Mouse (Mus musculus): ENCODE results near the gene Olfr1504. TPM values are rescaled to one million over a fixed set of nuclear protein-coding genes. Genes with fewer than 3 reads are reported as not detected.
"Not testable (repeated sequence)": the region's sequence is repeated elsewhere in the genome, so short reads cannot be mapped to it uniquely, and the experiment has no call there.

Gene Olfr1504
- not detected in 2 replicates for polyA plus RNA-seq (2016; fragmentation: Nextera tagmentation; extraction: Ambion mirVana)

- H3K4me3 ChIP-seq = no peak within 1 kb of the TSS
- no peaks in the 10 kb centered on the region for H3K27me3 ChIP-seq
- H3K9ac ChIP-seq = no peak within 1 kb of the TSS
- ATAC-seq (ENCODE audit: low FRiP score) = no peak
- 63% methylated on average over 1 of the region's 1 CpGs for WGBS
- no peaks in the 10 kb centered on the region for H3K36me3 ChIP-seq
- H3K4me2 ChIP-seq (replicated peaks) = no peak within 1 kb of the TSS
- H3K4me1 ChIP-seq = no peaks in the 10 kb centered on the region
- no peaks in the 10 kb centered on the region for H3K9me3 ChIP-seq (replicated peaks)
- no peak within 1 kb of the TSS for H3K27ac ChIP-seq
Observed at GRCm38 (mm10) chr19:13897828-13898227, at the start of gene Olfr1504. Gene Olfr1504 (minus strand): TSS chr19:13897928.

DNA sequence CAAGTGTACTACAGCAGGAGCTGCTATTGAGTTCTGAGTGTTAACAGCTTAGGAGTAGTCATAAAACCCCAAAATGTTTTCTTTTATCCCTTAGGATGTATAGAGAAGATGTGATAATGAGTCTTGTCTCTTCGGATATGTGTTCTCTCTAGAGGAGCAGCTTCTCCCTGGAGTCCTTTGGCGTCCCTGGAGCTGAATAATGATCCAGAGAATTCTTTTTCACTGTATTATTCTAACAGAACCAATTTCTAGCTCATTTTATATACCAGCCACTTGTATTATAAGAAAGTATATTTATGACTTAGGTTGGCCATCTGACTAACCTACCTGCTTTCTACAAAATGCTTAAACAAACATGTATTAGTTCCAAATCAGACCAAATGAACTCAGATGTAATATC, 15.5 kb upstream of the Olfr1504 start, which contains the start of gene Olfr1505:
TSS of gene Olfr1505 (plus strand) at position 301 of the 400 bp plus-strand sequence.
- WGBS = 78% methylated on average over 2 of the region's 2 CpGs
- H3K4me2 ChIP-seq (replicated peaks) = no peak within 1 kb of the TSS
- no peak within 1 kb of the TSS for H3K9ac ChIP-seq
- H3K9me3 ChIP-seq (replicated peaks) = no peaks in the 10 kb centered on the region
- H3K27me3 ChIP-seq = no peaks in the 10 kb centered on the region
- no peaks in the 10 kb centered on the region for H3K36me3 ChIP-seq
- H3K4me1 ChIP-seq = no peaks in the 10 kb centered on the region
- ATAC-seq (ENCODE audit: low FRiP score) = no peak
- H3K27ac ChIP-seq = no peak within 1 kb of the TSS
- no peak within 1 kb of the TSS for H3K4me3 ChIP-seq

GRCm38 (mm10) chr19:13861495-13861894, 36.2 kb downstream of the Olfr1504 start, which contains the start of gene Olfr1502:
Gene Olfr1502 (plus strand): TSS chr19:13861795.
- Histone ChIP-seq H3K4me2 (replicated peaks) (no peak within 1 kb of the TSS), H3K27ac (no peak within 1 kb of the TSS), H3K9ac (no peak within 1 kb of the TSS), H3K4me3 (no peak within 1 kb of the TSS), H3K4me1 (no peaks in the 10 kb centered on the region), H3K9me3 (replicated peaks) (no peaks in the 10 kb centered on the region), H3K36me3 (no peaks in the 10 kb centered on the region), H3K27me3 (no peaks in the 10 kb centered on the region)
- 86% methylated on average over 1 of the region's 1 CpGs for WGBS
- ATAC-seq (ENCODE audit: low FRiP score) = no peak

DNA sequence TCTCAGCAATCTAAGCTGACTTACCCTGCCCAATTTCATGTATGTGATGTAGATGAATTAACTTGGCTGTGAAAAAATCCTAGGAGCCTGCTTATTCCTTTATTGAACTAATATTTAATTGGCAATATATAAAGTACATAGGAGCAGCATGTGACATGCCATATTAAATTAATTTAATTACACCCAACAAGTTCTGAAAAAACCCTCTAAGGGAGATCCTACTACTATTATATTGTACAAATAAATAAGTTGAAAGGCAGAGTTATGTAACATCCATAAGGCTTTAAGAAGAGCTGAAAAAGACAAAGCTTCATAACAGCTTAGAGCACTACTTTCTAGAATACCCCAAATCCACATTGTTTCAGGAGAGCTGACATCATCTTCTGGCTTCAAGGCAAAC, 47.1 kb downstream of the Olfr1504 start, which contains the start of gene Olfr1501:
TSS of gene Olfr1501 (minus strand) at position 101 of the 400 bp plus-strand sequence.
- ATAC-seq (ENCODE audit: low FRiP score) = not testable (repeated sequence)

More for the DNA sequence above, 47.1 kb downstream of the Olfr1504 start, which contains the start of gene Olfr1501:
- H3K4me3 ChIP-seq; H3K36me3 ChIP-seq; H3K9ac ChIP-seq; H3K27ac ChIP-seq; H3K4me2 ChIP-seq (replicated peaks); H3K27me3 ChIP-seq; H3K9me3 ChIP-seq (replicated peaks); H3K4me1 ChIP-seq: not testable (repeated sequence)

Other genes starting within 250 kb of the Olfr1504 start
- gene Olfr1490, start 246.8 kb downstream of the Olfr1504 start, polyA plus RNA-seq (2016; fragmentation: Nextera tagmentation; extraction: Ambion mirVana) = not detected in 2 replicates
- gene Olfr1491, start 200.7 kb downstream of the Olfr1504 start, polyA plus RNA-seq (2016; fragmentation: Nextera tagmentation; extraction: Ambion mirVana) = not detected in 2 replicates
- not detected in 2 replicates for gene Olfr1493-ps1, start 174.7 kb downstream of the Olfr1504 start, polyA plus RNA-seq (2016; fragmentation: Nextera tagmentation; extraction: Ambion mirVana)
- not detected in 2 replicates for gene Olfr1494, start 158.2 kb downstream of the Olfr1504 start, polyA plus RNA-seq (2016; fragmentation: Nextera tagmentation; extraction: Ambion mirVana)
- gene Olfr1495, start 133.3 kb downstream of the Olfr1504 start, polyA plus RNA-seq (2016; fragmentation: Nextera tagmentation; extraction: Ambion mirVana) = not detected in 2 replicates
- not detected in 2 replicates for gene Olfr1496, start 120.0 kb downstream of the Olfr1504 start, polyA plus RNA-seq (2016; fragmentation: Nextera tagmentation; extraction: Ambion mirVana)
- gene Olfr1497, start 99.7 kb downstream of the Olfr1504 start, polyA plus RNA-seq (2016; fragmentation: Nextera tagmentation; extraction: Ambion mirVana) = not detected in 2 replicates
- not detected in 2 replicates for gene Olfr1499, start 78.5 kb downstream of the Olfr1504 start, polyA plus RNA-seq (2016; fragmentation: Nextera tagmentation; extraction: Ambion mirVana)
- not detected in 2 replicates for gene Olfr1500, start 67.4 kb downstream of the Olfr1504 start, polyA plus RNA-seq (2016; fragmentation: Nextera tagmentation; extraction: Ambion mirVana)
- not detected in 2 replicates for gene Olfr1501, start 47.2 kb downstream of the Olfr1504 start, polyA plus RNA-seq (2016; fragmentation: Nextera tagmentation; extraction: Ambion mirVana)
- gene Olfr1502, start 36.1 kb downstream of the Olfr1504 start, polyA plus RNA-seq (2016; fragmentation: Nextera tagmentation; extraction: Ambion mirVana) = not detected in 2 replicates
- gene Olfr1505, start 15.6 kb upstream of the Olfr1504 start, polyA plus RNA-seq (2016; fragmentation: Nextera tagmentation; extraction: Ambion mirVana) = not detected in 2 replicates

All from hindbrain, embryonic 12.5 days (tissue).